Comparison of ENCODE assay signal across 9 mouse cellular contexts in genomic region chr8:119843444-119843843, GRCm38 (mm10). TPM values are rescaled to one million over a fixed set of nuclear protein-coding genes. Genes with fewer than 3 reads are reported as not detected.
DNase-seq lines count a peak whose midpoint lies in the region; ATAC-seq and TF ChIP-seq lines count a peak whose summit lies in the region.
"Had no signal": no experiment of that assay in that cellular context is flagged by ENCODE, and none has a peak within 500 bp of the region (broad histone marks: within the 10 kb centered on the region; RNA-seq: fewer than 3 reads in every experiment).

No protein-coding gene starts in this region.

- no peaks in the 10 kb centered on the region for H3K9me3 ChIP-seq in kidney, postnatal 0 days (replicated peaks; ENCODE audit: low read length)
- H3K9me3 ChIP-seq: heart, embryonic 13.5 days; stomach, embryonic 15.5 days had no signal

- no peak for ATAC-seq in kidney, postnatal 0 days (replicated peaks; ENCODE audit: low FRiP score, low read depth)

- no peaks in the 10 kb centered on the region for H3K36me3 ChIP-seq in kidney, postnatal 0 days (ENCODE audit: insufficient read depth, low read length)
- H3K36me3 ChIP-seq: heart, embryonic 13.5 days; stomach, embryonic 15.5 days had no signal

- no peak overlapping the region for H3K27ac ChIP-seq in kidney, postnatal 0 days
- H3K27ac ChIP-seq: heart, embryonic 13.5 days; stomach, embryonic 15.5 days had no signal

- WGBS in kidney, postnatal 0 days: 3% methylated on average over 4 of the region's 4 CpGs

- no peak overlapping the region for H3K4me3 ChIP-seq in kidney, postnatal 0 days (replicated peaks; ENCODE audit: low read depth, low read length)
- H3K4me3 ChIP-seq: heart, embryonic 13.5 days; stomach, embryonic 15.5 days had no signal

- H3K9ac ChIP-seq in kidney, postnatal 0 days (ENCODE audit: low read depth, low read length): no peak overlapping the region
- H3K9ac ChIP-seq: heart, embryonic 13.5 days; stomach, embryonic 15.5 days had no signal

- H3K27me3 ChIP-seq in kidney, postnatal 0 days (ENCODE audit: insufficient read depth, low read length): no peaks in the 10 kb centered on the region
- H3K27me3 ChIP-seq: stomach, embryonic 15.5 days had no signal

- H3K4me2 ChIP-seq in kidney, postnatal 0 days (ENCODE audit: low read length): no peak overlapping the region
- H3K4me2 ChIP-seq: heart, embryonic 13.5 days; stomach, embryonic 15.5 days had no signal

- TF ChIP-seq CTCF in kidney, postnatal 0 days (IDR thresholded peaks at IDR 0.05; ENCODE audit: low read depth): peak; percentile 91

- DNase-seq in ovary, postnatal 36 days (ENCODE audit: low spot score): peak; percentile 52
- DNase-seq in ovary, postnatal 10 days (ENCODE audit: low spot score): no peak
- peak; percentile 73 to 75 for DNase-seq in adrenal gland, adult 18-20 months (ENCODE audit: low spot score in 2 of 2)
- DNase-seq in embryo, embryonic 11 days: peak; percentile 87
- DNase-seq in kidney, postnatal 0 days (ENCODE audit: low spot score): peak; percentile 95
- peak; percentile 74 to 83 for DNase-seq in lung, adult 18-20 months
- DNase-seq in right cerebral cortex, postnatal 36 days (ENCODE audit: low spot score in 2 of 2): peak; percentile 59 to 64

- peaks cover 16% of the 10 kb centered on the region for H3K4me1 ChIP-seq in kidney, postnatal 0 days (replicated peaks; ENCODE audit: insufficient read depth, low read length)

RNA-seq across cellular contexts. Expression of gene Cotl1, which starts 3.1 kb away (rescaled TPM):
- total RNA-seq in adrenal gland, adult 18-20 months (2021): 10 to 100 TPM; 43.6 to 52.1 TPM
- 101 and 117 TPM in 2 replicates for polyA plus RNA-seq in kidney, postnatal 0 days (2015; fragmentation: Nextera tagmentation; extraction: Ambion mirVana)

RNA-seq across cellular contexts. Expression of gene Klhl36, which starts 18.6 kb away (rescaled TPM):
- total RNA-seq in adrenal gland, adult 18-20 months (2021): 1 to 10 TPM; 4.9 to 5.8 TPM
- 22.1 and 22.5 TPM in 2 replicates for polyA plus RNA-seq in kidney, postnatal 0 days (2015; fragmentation: Nextera tagmentation; extraction: Ambion mirVana)
